Mouse (Mus musculus) layer of hippocampus, postnatal 10 days (tissue): ENCODE data around the gene Hist1h4d. TPM values are rescaled to one million over a fixed set of nuclear protein-coding genes. Genes with fewer than 3 reads are reported as not detected.
"Not testable (repeated sequence)": the region's sequence is repeated elsewhere in the genome, so short reads cannot be mapped to it uniquely, and the experiment has no call there.

Experiments used
- DNase-seq, 2 experiments: peaks; one replicate each; pipeline ENCODE4 v3.0.0; 2021; ENCODE audit warnings: low spot score in 2 of 2
- total RNA-seq, 2 experiments: library from RNA; stranded (reverse); gene quantifications; 2 replicates each; pipeline ENCODE4 v1.2.3; 2021

Gene Hist1h4d
- total RNA-seq, 2 experiments from 2014 or later: 147 to 163 TPM

- peak; percentile 78 to 85 for DNase-seq
These were observed 30.1 kb upstream of the Hist1h4d start, which contains the start of gene Hist1h4f for GRCm38 (mm10) chr13:23551146-23551834. Gene Hist1h4f (minus strand): TSS chr13:23551648.

GRCm38 (mm10) chr13:23551931-23552914, 29.2 kb upstream of the Hist1h4d start:
- DNase-seq: no peak

DNA sequence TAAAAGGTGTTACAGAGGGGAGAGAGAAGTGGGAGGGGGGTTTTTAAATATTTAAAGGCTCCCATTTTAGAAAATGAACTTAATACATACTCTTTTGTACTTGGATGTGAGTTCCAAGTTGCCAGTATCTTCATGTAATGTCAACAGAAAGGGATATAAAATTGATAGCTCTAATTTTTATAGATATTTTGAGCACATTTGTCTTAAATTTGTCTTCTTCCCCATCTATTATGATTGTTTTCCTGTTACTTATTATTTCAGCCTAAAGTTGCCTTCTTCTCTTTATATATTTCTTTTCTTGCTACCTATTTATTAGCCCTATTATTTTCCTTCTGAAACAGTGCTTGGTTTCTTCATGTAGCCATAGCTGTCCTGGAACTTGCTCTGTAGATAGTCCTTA, 28.4 kb upstream of the Hist1h4d start, which contains the start of gene Hist1h1d:
TSS of gene Hist1h1d (plus strand) at position 301 of the 400 bp plus-strand sequence.
- no peak for DNase-seq

DNA sequence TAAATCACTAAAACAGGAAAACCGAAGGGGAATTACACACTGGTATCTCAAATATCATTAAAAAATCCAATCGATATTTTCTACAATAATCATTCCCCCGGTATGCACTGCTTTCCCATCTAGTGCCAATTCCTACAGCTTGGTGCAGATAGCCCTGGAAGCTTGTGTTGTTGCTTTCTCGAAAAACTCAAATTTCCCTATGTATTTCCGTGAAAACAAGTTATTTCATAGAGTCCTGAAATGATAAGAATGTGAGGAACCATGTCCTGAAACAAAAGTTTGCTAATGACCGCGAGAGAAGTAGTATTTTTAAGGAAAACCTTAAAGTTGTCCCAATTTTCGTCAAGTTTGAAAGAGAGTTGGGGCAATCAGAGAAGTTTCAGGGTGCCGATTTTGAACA, 27.0 kb upstream of the Hist1h4d start:
- DNase-seq: no peak

- DNase-seq: peak; percentile 58 to 71
These were observed 26.2 kb upstream of the Hist1h4d start for GRCm38 (mm10) chr13:23554925-23555838.

DNA sequence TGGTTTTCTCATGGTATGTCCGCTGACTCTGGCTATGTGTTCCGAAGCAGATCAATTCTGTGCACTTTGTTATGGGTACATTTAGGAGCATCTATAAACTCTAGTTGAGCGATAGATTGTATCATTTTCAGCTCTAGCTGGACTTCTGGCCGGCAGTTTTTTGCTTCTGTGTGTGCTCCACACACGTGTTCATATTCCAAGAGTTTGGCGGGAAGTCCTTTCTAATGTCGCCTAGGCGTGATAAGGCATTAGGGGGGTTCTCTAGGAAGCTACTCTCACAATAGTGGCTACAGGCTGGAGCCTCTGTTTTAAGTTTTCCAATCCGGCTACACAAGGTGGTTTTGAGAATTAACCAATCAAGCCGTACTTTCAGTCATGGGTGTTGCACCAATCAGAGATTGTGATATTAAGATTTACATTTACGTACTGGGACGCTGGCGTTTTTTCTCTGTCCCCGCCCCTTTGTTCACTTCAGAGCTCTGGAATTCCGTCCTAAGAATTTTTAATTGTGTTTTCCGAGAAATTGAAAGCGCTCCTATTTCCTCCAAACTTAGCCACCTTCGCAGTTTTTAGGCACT, 25.5 kb upstream of the Hist1h4d start:
- DNase-seq: peak; percentile 37 to 60

DNA sequence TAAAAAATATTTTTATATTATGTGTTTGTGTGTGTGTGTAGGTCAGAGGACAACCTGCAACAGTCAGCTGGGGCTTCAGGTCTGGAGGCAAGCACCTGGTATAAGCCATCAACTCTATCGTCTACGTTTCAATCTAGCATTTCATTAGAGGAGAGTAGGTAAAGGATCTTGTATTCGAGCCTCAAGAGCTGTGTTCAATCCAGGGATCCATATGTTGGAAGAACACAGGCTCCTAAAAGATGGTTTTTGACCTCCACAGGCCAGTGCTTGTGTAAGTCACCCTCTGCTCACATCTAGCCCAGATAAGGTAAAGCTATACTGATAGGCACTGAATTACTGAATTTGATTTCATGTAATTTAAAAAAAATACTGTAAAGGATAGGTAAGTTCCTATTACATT, 24.5 kb upstream of the Hist1h4d start:
- no peak for DNase-seq

DNA sequence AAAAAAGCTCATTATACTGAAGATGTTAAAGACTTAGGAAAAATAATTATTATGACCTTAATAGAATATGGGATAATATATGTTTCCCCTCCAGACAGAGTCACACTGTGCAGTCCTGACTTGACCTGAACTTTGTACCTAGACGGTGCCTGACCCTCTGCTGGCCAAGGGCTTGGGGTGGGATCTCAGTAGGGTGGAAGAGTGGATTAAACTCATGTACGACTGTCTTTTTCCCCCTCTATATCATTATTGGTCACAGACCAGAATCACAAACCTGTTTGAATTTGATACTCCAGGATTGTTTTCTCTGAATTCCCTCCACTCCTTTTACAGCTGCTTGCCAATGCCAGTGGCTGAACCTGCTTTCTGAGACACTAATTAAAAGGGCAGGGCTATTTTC, 20.7 kb upstream of the Hist1h4d start:
- DNase-seq: not testable (repeated sequence)

DNA sequence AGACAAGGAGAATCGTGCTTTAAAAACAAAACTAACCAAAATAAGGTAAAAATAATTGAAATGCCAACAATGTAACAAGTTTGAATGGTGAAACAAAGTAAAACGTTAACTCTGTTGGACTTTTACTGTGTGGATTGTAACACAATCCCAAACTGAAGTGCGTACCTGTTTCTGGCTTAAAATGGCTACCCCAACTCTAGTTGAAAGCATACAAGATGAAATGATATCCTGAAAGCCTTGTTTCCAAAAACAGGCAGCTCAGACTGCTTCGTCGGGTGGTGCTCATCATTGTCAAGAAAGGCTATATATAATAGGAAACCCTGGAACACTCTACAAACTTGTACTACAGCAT, 19.9 kb upstream of the Hist1h4d start:
- DNase-seq: not testable (repeated sequence)

DNA sequence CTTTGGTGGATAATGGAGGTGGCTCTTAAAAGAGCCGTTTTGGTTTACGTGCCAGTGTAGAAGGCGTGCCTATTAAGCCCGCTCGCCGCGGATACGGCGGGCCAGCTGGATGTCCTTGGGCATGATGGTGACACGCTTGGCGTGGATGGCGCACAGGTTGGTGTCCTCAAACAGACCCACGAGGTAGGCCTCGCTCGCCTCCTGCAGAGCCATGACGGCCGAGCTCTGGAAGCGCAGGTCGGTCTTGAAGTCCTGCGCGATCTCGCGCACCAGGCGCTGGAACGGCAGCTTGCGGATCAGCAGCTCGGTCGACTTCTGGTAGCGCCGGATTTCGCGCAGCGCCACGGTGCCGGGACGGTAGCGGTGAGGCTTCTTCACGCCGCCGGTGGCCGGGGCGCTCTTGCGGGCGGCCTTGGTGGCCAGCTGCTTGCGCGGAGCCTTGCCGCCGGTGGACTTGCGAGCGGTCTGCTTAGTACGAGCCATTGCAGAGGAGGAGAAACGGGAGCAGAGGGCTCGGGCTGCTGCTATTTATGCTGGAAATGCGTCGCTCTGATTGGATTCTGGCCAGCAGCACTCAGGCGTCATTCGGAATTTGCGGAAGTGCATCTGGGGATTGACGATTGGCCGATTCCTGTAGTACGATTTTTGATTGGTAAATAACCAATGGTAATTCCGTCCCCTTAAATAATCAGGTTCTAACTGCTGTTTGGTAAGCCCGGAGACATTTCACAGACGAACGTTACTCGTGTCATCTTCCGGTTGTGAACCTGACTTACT, 19.3 kb upstream of the Hist1h4d start, which contains the start of gene Hist1h3e:
TSS of gene Hist1h3e (minus strand) at position 487 of the 777 bp plus-strand sequence.
- DNase-seq: peak; percentile 94 to 95

DNA sequence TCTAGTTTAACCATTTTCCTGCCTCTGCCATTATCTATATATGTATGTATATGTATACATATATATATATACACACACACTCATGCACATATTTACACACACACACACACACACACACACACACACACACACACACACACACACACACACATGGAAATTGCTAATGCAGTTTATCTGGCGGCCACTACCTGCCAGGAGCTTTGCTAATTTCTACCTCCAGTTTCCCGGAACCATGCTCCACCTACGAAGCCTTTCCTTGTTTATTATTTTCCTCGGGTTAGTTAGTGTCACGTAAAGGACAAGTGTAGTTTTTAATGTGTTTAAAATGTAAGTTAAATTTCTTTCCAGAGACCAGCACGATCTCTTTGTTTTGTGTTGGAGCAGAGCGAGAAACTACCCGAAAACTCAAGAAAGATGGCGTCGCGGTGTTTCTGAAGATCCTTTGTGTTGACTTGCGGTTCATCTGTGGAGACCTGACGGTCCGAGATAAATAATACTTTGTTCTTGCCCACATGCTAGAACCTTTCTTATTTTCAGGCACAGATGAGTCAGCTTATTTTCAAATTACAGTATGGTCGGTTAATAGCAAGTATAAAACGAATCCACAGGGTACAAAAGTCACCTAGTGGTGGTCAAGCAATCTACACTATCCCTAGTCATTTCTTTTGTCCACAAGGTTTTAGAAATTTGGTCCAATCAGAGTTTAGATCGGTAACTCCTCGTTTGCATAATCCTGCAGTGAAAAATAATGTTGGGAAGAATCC, 18.5 kb upstream of the Hist1h4d start:
- DNase-seq: peak in 1 of 2 experiments; percentile 46

DNA sequence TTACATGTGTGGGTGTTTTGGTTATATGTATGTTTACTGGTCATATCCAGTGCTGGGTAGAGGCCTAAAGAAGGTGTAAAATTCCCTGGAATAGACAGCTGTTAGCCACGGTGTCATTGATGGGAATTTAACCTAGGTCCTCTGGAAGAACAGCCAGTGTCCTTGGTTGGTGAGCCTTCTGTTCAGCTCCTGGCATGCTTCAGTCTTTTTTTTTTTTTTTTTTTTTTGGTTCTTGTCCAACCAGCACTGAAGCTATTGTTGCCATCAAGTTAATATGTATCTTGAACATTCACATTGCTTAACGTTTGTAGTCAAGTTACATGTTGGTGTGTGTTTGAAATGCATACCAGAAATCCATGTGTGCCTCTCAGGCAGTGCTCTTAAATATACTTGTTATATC, 16.9 kb upstream of the Hist1h4d start:
- DNase-seq: no peak

DNA sequence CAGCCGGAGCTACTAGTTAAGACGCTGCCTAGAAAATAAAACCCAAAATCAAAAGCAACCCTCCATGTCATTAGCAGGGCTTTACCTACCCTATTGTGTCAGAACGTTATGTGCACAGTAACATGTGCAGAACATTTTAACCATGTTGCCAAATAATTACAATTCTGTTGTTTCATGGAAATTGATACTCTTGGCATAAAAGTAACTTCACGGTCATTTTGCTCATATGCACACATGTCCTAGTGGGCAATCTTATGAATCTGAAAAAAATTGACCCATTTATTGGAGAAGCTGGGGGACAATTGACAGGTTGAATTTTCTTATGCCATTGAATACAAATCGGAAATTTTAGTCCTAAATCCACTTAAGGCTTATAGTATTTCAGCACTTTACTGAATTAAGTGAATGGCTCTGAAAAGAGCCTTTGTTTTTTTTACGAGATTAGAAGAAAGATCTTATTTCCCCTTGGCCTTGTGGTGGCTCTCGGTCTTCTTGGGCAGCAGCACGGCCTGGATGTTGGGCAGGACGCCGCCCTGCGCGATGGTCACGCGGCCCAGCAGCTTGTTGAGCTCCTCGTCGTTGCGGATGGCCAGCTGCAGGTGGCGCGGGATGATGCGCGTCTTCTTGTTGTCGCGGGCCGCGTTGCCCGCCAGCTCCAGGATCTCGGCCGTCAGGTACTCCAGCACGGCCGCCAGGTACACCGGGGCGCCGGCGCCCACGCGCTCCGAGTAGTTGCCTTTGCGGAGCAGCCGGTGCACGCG, 11.0 kb upstream of the Hist1h4d start:
- DNase-seq: not testable (repeated sequence)

DNA sequence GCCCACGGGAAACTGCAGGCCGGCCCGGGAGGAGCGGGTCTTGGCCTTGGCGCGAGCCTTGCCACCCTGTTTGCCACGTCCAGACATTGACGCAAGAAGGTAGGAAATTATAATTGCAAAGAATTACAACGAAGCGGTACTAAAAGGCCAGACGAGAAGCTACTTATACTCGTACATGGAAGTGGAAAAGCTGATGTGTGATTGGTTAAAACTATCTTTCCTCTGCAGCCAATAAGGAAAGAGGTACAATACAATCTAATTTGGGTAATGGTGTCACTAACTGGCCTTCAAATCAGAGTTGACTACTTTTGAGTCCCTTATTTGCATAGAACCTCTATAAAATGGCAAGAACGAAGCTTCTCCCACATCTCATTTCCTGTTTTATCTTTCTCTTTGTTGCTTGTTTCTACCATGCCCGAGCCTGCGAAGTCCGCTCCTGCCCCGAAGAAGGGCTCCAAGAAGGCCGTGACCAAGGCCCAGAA, 10.3 kb upstream of the Hist1h4d start, which contains the start of the genes Hist1h2ae and Hist1h2bg:
TSS of gene Hist1h2ae (minus strand) at position 199 of the 482 bp plus-strand sequence.
TSS of gene Hist1h2bg (plus strand) at position 375 of the 482 bp plus-strand sequence.
- peak; percentile 61 to 72 for DNase-seq

- not testable (repeated sequence) for DNase-seq
These were observed 9.7 kb upstream of the Hist1h4d start for GRCm38 (mm10) chr13:23571504-23572217.

GRCm38 (mm10) chr13:23572218-23573033, 9.0 kb upstream of the Hist1h4d start:
- DNase-seq: no peak
